ENCODE assay signal across 8 mouse cellular contexts in genomic region chr14:55863773-55864172, GRCm38 (mm10). TPM values are rescaled to one million over a fixed set of nuclear protein-coding genes. Genes with fewer than 3 reads are reported as not detected.
DNase-seq lines count a peak whose midpoint lies in the region; ATAC-seq and TF ChIP-seq lines count a peak whose summit lies in the region.

No protein-coding gene starts in this region.

- intact Hi-C loops in heart, postnatal 36 days (cut with DNase I): loop anchor here (1.0 to 2.0 kb wide), 2 partner anchors 41 to 83 kb away; no protein-coding TSS in a partner anchor
- intact Hi-C loops in left cerebral cortex, postnatal 10 days (cut with DNase I): loop anchor here (5.0 kb wide), 1 partner anchor 41 kb away; the partner anchor contains the start of gene Nfatc4

- H3K4me3 ChIP-seq in bone marrow macrophage, adult 2 months (ENCODE audit: insufficient read depth, low read length): no peak overlapping the region

- DNase-seq in left cerebral cortex, adult 18-20 months (ENCODE audit: low spot score in 2 of 2): peak; percentile 37 to 55
- DNase-seq in left cerebral cortex, adult 8-10 months (ENCODE audit: low spot score in 2 of 2): no peak
- DNase-seq in heart, postnatal 36 days: peak; percentile 80 to 84
- DNase-seq in left cerebral cortex, postnatal 10 days (ENCODE audit: extremely low spot score in 1 of 2, low spot score in 2 of 2): peak; percentile 39 to 76
- DNase-seq in splenic B cell, adult 2 months (ENCODE audit: low read depth, low spot score): peak; percentile 79

- no peak for TF ChIP-seq POLR2A in bone marrow macrophage, adult 2 months (IDR thresholded peaks at IDR 0.05; ENCODE audit: borderline replicate concordance, low read depth, low read length)

- no peaks in the 10 kb centered on the region for H3K36me3 ChIP-seq in splenic B cell, adult 2 months (ENCODE audit: control insufficient read depth, insufficient read depth, low read length, poor library complexity, severe bottlenecking)

- TF ChIP-seq CTCF in bone marrow macrophage, adult 2 months (IDR thresholded peaks at IDR 0.05; ENCODE audit: low read depth, low read length): peak; percentile 62; the same call in 1 of the 2 replicates

- ATAC-seq in erythroblast, adult 5-6 weeks (replicated peaks; ENCODE audit: low FRiP score, poor library complexity, severe bottlenecking): peak; percentile 77
- peak; percentile 93 for ATAC-seq in megakaryocyte, adult 5-6 weeks (ENCODE audit: poor library complexity, severe bottlenecking)

- no peaks in the 10 kb centered on the region for H3K4me1 ChIP-seq in bone marrow macrophage, adult 2 months (ENCODE audit: control insufficient read depth, insufficient read depth, low read length)

- H3K27me3 ChIP-seq in splenic B cell, adult 2 months (ENCODE audit: control insufficient read depth, insufficient read depth, low read length, poor library complexity, severe bottlenecking): no peaks in the 10 kb centered on the region

- no peak overlapping the region for H3K27ac ChIP-seq in bone marrow macrophage, adult 2 months (ENCODE audit: insufficient read depth, low read depth, low read length)

RNA-seq across cellular contexts. Expression of gene Nynrin, which starts 10.0 kb away (rescaled TPM):
- 1 to 10 TPM; 6.2 to 9.0 TPM for total RNA-seq in left cerebral cortex, adult 18-20 months (2021)
- total RNA-seq in left cerebral cortex, adult 8-10 months (2022): 10 to 100 TPM in 2 of 4 experiments, 1 to 10 TPM in 2; 7.3 to 13.3 (median 11.3) TPM
- 2.3 and 3.2 TPM in 2 replicates for polyA plus RNA-seq in bone marrow macrophage, adult 2 months (2012; ENCODE audit: insufficient read depth, insufficient read length, missing spikeins)
- total RNA-seq in erythroblast, adult 5-6 weeks (2015; ENCODE audit: low replicate concordance): 0.38 and 0.84 TPM in 2 replicates
- total RNA-seq in erythroblast, adult 5-6 weeks (2017; ENCODE audit: low replicate concordance): 0.42 and 0.77 TPM in 2 replicates
- 10 to 100 TPM in 1 of 2 experiments, 1 to 10 TPM in 1; 9.5 to 10.5 TPM for total RNA-seq in heart, postnatal 36 days (2021)
- total RNA-seq in left cerebral cortex, postnatal 10 days (2021): 10 to 100 TPM; 12.3 to 13.1 TPM
- total RNA-seq in megakaryocyte, adult 5-6 weeks (2015): 1.1 and 1.6 TPM in 2 replicates
- 1.4 and 1.5 TPM in 2 replicates for total RNA-seq in megakaryocyte, adult 5-6 weeks (2017)

RNA-seq across cellular contexts. Expression of gene Cbln3, which starts 20.4 kb away (rescaled TPM):
- total RNA-seq in left cerebral cortex, adult 18-20 months (2021): under 1 TPM; 0.16 to 0.23 TPM
- under 1 TPM; 0.09 to 0.52 (median 0.23) TPM for total RNA-seq in left cerebral cortex, adult 8-10 months (2022)
- 0.16 TPM in 1 of 2 replicates, not detected in the other for polyA plus RNA-seq in bone marrow macrophage, adult 2 months (2012; ENCODE audit: insufficient read depth, insufficient read length, missing spikeins)
- total RNA-seq in erythroblast, adult 5-6 weeks (2015; ENCODE audit: low replicate concordance): not detected in 2 replicates
- total RNA-seq in erythroblast, adult 5-6 weeks (2017; ENCODE audit: low replicate concordance): 0.14 TPM in 1 of 2 replicates, not detected in the other
- total RNA-seq in heart, postnatal 36 days (2021): under 1 TPM in 1 of 2 experiments, not detected in 1; 0.19 TPM
- under 1 TPM; 0.28 to 0.65 TPM for total RNA-seq in left cerebral cortex, postnatal 10 days (2021)
- 0.40 TPM in 1 of 2 replicates, not detected in the other for total RNA-seq in megakaryocyte, adult 5-6 weeks (2015)
- 0.44 TPM in 1 of 2 replicates, not detected in the other for total RNA-seq in megakaryocyte, adult 5-6 weeks (2017)

RNA-seq across cellular contexts. Expression of gene Khnyn, which starts 21.0 kb away (rescaled TPM):
- total RNA-seq in left cerebral cortex, adult 18-20 months (2021): 10 to 100 TPM; 12.3 to 13.0 TPM
- total RNA-seq in left cerebral cortex, adult 8-10 months (2022): 10 to 100 TPM; 12.7 to 15.8 (median 13.0) TPM
- 26.8 and 28.9 TPM in 2 replicates for polyA plus RNA-seq in bone marrow macrophage, adult 2 months (2012; ENCODE audit: insufficient read depth, insufficient read length, missing spikeins)
- 30.7 and 36.4 TPM in 2 replicates for total RNA-seq in erythroblast, adult 5-6 weeks (2015; ENCODE audit: low replicate concordance)
- total RNA-seq in erythroblast, adult 5-6 weeks (2017; ENCODE audit: low replicate concordance): 122 and 126 TPM in 2 replicates
- total RNA-seq in heart, postnatal 36 days (2021): 10 to 100 TPM; 13.0 to 14.7 TPM
- total RNA-seq in left cerebral cortex, postnatal 10 days (2021): 10 to 100 TPM in 1 of 2 experiments, 1 to 10 TPM in 1; 9.8 to 11.3 TPM
- total RNA-seq in megakaryocyte, adult 5-6 weeks (2015): 9.4 and 11.8 TPM in 2 replicates
- total RNA-seq in megakaryocyte, adult 5-6 weeks (2017): 33.7 and 37.6 TPM in 2 replicates

RNA-seq across cellular contexts. Expression of gene Sdr39u1, which starts 36.3 kb away (rescaled TPM):
- total RNA-seq in left cerebral cortex, adult 18-20 months (2021): 100 to 1,000 TPM in 1 of 2 experiments, 10 to 100 TPM in 1; 96.5 to 104 TPM
- total RNA-seq in left cerebral cortex, adult 8-10 months (2022): 100 to 1,000 TPM; 101 to 123 (median 111) TPM
- polyA plus RNA-seq in bone marrow macrophage, adult 2 months (2012; ENCODE audit: insufficient read depth, insufficient read length, missing spikeins): 2.0 and 3.2 TPM in 2 replicates
- 1.3 TPM in 2 replicates for total RNA-seq in erythroblast, adult 5-6 weeks (2015; ENCODE audit: low replicate concordance)
- 3.5 and 10.6 TPM in 2 replicates for total RNA-seq in erythroblast, adult 5-6 weeks (2017; ENCODE audit: low replicate concordance)
- total RNA-seq in heart, postnatal 36 days (2021): 100 to 1,000 TPM; 109 to 116 TPM
- 10 to 100 TPM; 90.4 to 96.1 TPM for total RNA-seq in left cerebral cortex, postnatal 10 days (2021)
- total RNA-seq in megakaryocyte, adult 5-6 weeks (2015): 1.9 and 3.0 TPM in 2 replicates
- 0.99 and 2.9 TPM in 2 replicates for total RNA-seq in megakaryocyte, adult 5-6 weeks (2017)

RNA-seq across cellular contexts. Expression of gene Nfatc4, which starts 40.8 kb away (rescaled TPM):
- 1 to 10 TPM; 3.0 to 3.3 TPM for total RNA-seq in left cerebral cortex, adult 18-20 months (2021)
- total RNA-seq in left cerebral cortex, adult 8-10 months (2022): 1 to 10 TPM; 1.0 to 2.7 (median 2.1) TPM
- polyA plus RNA-seq in bone marrow macrophage, adult 2 months (2012; ENCODE audit: insufficient read depth, insufficient read length, missing spikeins): 0.36 and 0.99 TPM in 2 replicates
- total RNA-seq in erythroblast, adult 5-6 weeks (2015; ENCODE audit: low replicate concordance): not detected in 2 replicates
- not detected in 2 replicates for total RNA-seq in erythroblast, adult 5-6 weeks (2017; ENCODE audit: low replicate concordance)
- total RNA-seq in heart, postnatal 36 days (2021): 1 to 10 TPM; 5.0 to 5.1 TPM
- total RNA-seq in left cerebral cortex, postnatal 10 days (2021): 1 to 10 TPM; 3.9 to 4.1 TPM
- not detected in 2 replicates for total RNA-seq in megakaryocyte, adult 5-6 weeks (2015)
- not detected in 2 replicates for total RNA-seq in megakaryocyte, adult 5-6 weeks (2017)

Comparison
In these comparisons a context has a peak if more than half of its experiments do, and no peak if none do; other contexts are left out.
1. DNase-seq: peak in left cerebral cortex, adult 18-20 months (2 of 2), heart, postnatal 36 days (2 of 2), left cerebral cortex, postnatal 10 days (2 of 2) and splenic B cell, adult 2 months (single experiment); none in left cerebral cortex, adult 8-10 months (0 of 2).